Mouse (Mus musculus) bone marrow macrophage, adult 2 months (primary cell): ENCODE data around the gene Dcaf4.

ENCODE experiments used
- CTCF ChIP-seq: IDR thresholded peaks from 2 replicates; pipeline ENCODE4 v1.5.1; 2012; ENCODE audit warnings: low read depth, mild to moderate bottlenecking, low read length, moderate library complexity
- POLR2A ChIP-seq: IDR thresholded peaks from 2 replicates; pipeline ENCODE4 v1.6.1; 2012; ENCODE audit warnings: mild to moderate bottlenecking, low read depth, low read length, borderline replicate concordance

GRCm38 (mm10) chr12:83527816-83528215 is 7.5 kb downstream of the Dcaf4 start:
- TF ChIP-seq POLR2A (no peak), CTCF (no peak)
